Mouse (Mus musculus): ENCODE measurements around the gene Rfx7.

The Rfx7 gene

DNA sequence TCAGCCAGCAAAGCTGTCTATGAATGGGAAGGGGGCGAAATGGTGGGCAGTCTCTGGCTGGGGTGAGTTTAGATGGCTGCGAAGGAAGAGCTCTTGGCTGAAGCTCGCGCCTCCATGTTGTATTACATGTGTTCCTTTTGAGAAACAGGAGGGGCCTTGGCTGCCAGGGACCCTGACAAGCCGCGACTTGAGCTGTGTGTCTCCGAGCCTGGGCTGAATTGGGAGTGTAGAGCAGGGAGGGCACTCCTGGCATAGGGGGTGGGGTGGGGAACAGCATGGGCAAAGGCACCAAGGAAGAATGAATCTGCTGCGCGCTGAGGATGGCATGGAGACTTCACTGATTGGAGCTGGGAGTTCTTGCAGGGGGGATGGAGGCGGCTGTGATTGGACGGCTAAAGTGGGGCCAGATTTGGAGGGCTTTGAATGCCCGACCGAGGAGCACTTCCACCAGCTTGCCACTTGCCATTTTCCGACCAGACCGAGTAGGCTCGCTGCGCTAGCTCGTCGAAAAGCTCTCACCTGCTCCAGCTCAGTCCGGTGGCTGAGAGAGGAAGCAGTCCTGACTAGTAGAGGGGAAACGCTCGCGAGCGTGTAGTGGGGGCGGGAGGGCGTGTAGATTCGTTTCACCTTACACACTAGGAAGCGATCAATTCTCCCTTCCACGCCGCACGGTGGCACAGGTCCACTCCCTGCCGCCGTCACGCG is 597 bp upstream of the Rfx7 start:
- POLR2A ChIA-PET: interaction anchor here (0.6 to 3.4 kb wide), 120 partner anchors 8 to 652 kb away, joined by 3 to 67 read pairs (median 4); partner anchors contain the start of genes Nedd4 (in 4 of the 4), Tex9 (in 3 of the 4), Mns1 (in 2 of the 4) and Tcf12 (in 2 of the 4)
- CTCF ChIA-PET: interaction anchor here in 3 of 4 experiments (0.6 to 1.6 kb wide), 35 partner anchors 8 to 404 kb away, joined by 3 to 13 read pairs (median 4); partner anchors contain the start of gene Nedd4 (in 1 of the 3)

GRCm38 (mm10) chr9:72532381-72533088 is 495 bp downstream of the Rfx7 start:
- POLR2A ChIA-PET: interaction anchor here in 3 of 4 experiments (0.6 to 3.4 kb wide), 29 partner anchors 8 to 1859 kb away, joined by 3 to 67 read pairs (median 9); partner anchors contain the start of genes Nedd4 (in 2 of the 3), Tex9 (in 2 of the 3) and Mns1 (in 1 of the 3)
- CTCF ChIA-PET: interaction anchor here in 2 of 4 experiments (0.6 to 0.8 kb wide), 2 partner anchors 129 to 1496 kb away, joined by 3 to 5 read pairs; partner anchors contain the start of gene Nedd4 (in 1 of the 2)

DNA sequence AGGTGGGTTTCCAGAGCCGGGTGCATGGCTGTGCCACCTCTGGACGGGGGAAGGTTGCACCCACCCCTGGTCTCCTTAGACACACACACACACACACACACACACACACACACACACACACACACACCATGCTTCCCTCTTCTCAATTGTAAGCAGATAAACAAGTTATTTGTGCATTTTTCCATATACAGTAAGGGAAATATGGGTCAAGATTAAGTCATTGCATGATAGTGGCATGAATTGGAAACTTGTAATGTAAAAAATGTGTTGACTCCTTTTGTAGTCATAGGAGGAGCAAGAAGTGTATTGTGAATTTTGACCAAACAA is 1.0 kb downstream of the Rfx7 start:
- ChIA-PET CTCF (no interaction called here), POLR2A (interaction anchor here in 3 of 4 experiments (0.6 to 3.4 kb wide), 13 partner anchors 8 to 1858 kb away, joined by 3 to 67 read pairs (median 7); partner anchors contain the start of gene Tex9 (in 1 of the 3))

- ChIA-PET POLR2A (interaction anchor here in 1 of 4 experiments (0.8 to 1.5 kb wide), 2 partner anchors 9 to 15 kb away, joined by 4 to 5 read pairs; no protein-coding TSS in a partner anchor), CTCF (interaction anchor here in 1 of 4 experiments (0.7 kb wide), 1 partner anchor 95 kb away, joined by 4 read pairs; no protein-coding TSS in a partner anchor)
Observed at GRCm38 (mm10) chr9:72534985-72535384, 2.9 kb downstream of the Rfx7 start.

DNA sequence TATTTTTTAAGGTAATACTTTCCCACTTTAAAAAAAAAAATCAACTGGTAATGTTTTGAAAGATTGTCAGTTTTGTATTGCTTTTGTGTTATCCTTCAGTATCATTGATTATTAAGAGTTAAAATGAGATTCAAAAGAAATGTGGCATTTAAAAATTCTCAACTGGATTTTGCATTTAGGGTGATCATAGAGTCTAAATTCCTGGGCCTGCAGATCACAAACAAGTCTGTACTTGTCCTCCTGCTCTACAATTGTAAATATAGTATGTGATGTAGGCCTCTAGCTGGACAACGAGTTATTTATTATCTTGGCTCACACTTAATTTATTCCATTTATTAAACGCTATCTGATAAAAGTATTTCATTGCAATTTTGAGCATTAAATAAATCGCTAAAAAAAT is 3.4 kb downstream of the Rfx7 start:
- ChIA-PET POLR2A (interaction anchor here in 2 of 4 experiments (0.7 to 1.5 kb wide), 3 partner anchors 8 to 45 kb away, joined by 4 to 5 read pairs (median 4); no protein-coding TSS in a partner anchor), CTCF (no interaction called here)

- POLR2A ChIA-PET: interaction anchor here (0.6 to 1.6 kb wide), 9 partner anchors 9 to 230 kb away, joined by 3 to 5 read pairs (median 4); no protein-coding TSS in a partner anchor
Observed at GRCm38 (mm10) chr9:72537086-72537485, 5.0 kb downstream of the Rfx7 start.

DNA sequence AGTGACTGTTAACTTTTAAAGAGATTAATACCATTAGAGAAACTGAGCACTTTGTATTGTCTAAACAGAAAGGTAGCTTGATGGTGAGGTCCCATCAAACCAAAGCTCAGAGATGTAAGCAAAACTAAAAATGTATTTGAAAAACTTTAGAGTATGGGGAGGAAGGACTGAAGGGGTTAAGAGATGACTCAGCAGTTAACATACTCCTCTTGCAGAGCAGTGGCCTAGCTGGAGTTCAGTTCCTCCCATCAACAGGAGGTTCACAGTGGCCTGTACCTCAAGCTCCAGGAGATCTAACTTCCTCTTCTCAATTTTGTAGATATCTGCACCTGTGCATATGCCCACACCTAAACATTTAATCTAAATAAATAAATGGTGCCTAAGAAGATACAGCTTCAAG is 11.6 kb downstream of the Rfx7 start:
- ChIA-PET CTCF (interaction anchor here in 2 of 4 experiments (0.6 to 1.9 kb wide), 2 partner anchors 12 to 24 kb away, joined by 6 to 7 read pairs; no protein-coding TSS in a partner anchor), POLR2A (interaction anchor here in 3 of 4 experiments (0.6 to 4.6 kb wide), 17 partner anchors 9 to 118 kb away, joined by 3 to 53 read pairs (median 4); partner anchors contain the start of genes Rfx7 (in 3 of the 3) and Nedd4 (in 1 of the 3))

More at GRCm38 (mm10) chr9:72537086-72537485, 5.0 kb downstream of the Rfx7 start:
- CTCF ChIA-PET: interaction anchor here in 2 of 4 experiments (0.6 to 0.7 kb wide), 3 partner anchors 36 to 228 kb away, joined by 3 to 5 read pairs (median 4); no protein-coding TSS in a partner anchor

- ChIA-PET CTCF (no interaction called here), POLR2A (interaction anchor here in 2 of 4 experiments (0.9 to 2.6 kb wide), 7 partner anchors 10 to 81 kb away, joined by 3 to 16 read pairs (median 3); partner anchors contain the start of gene Rfx7 (in 1 of the 2))
Observed at GRCm38 (mm10) chr9:72558780-72559179, 26.7 kb downstream of the Rfx7 start.

- POLR2A ChIA-PET: no interaction called here
- CTCF ChIA-PET: interaction anchor here in 1 of 4 experiments (0.5 kb wide), 1 partner anchor 383 kb away, joined by 3 read pairs; no protein-coding TSS in a partner anchor
Observed at GRCm38 (mm10) chr9:72560316-72560715, 28.3 kb downstream of the Rfx7 start.

- ChIA-PET CTCF (no interaction called here), POLR2A (interaction anchor here in 1 of 4 experiments (0.6 to 1.4 kb wide), 4 partner anchors 9 to 32 kb away, joined by 3 to 5 read pairs (median 4); no protein-coding TSS in a partner anchor)
Observed at GRCm38 (mm10) chr9:72563277-72563676, 31.2 kb downstream of the Rfx7 start.

GRCm38 (mm10) chr9:72567116-72567515 is 35.1 kb downstream of the Rfx7 start:
- ChIA-PET CTCF (interaction anchor here in 1 of 4 experiments (0.6 kb wide), 1 partner anchor 23 kb away, joined by 6 read pairs; no protein-coding TSS in a partner anchor), POLR2A (interaction anchor here in 1 of 4 experiments (0.6 to 1.0 kb wide), 2 partner anchors 36 to 221 kb away, joined by 3 to 4 read pairs; partner anchors contain the start of gene Rfx7)

- POLR2A ChIA-PET: interaction anchor here in 1 of 4 experiments (0.6 to 1.1 kb wide), 2 partner anchors 44 to 49 kb away, joined by 3 to 4 read pairs; no protein-coding TSS in a partner anchor
- CTCF ChIA-PET: interaction anchor here in 1 of 4 experiments (0.6 kb wide), 1 partner anchor 56 kb away, joined by 4 read pairs; no protein-coding TSS in a partner anchor
Observed at GRCm38 (mm10) chr9:72580216-72580615, 48.2 kb downstream of the Rfx7 start.

GRCm38 (mm10) chr9:72590861-72591260 is 58.8 kb downstream of the Rfx7 start:
- POLR2A ChIA-PET: interaction anchor here in 2 of 4 experiments (1.1 kb wide), 2 partner anchors 8 to 60 kb away, joined by 3 to 4 read pairs; no protein-coding TSS in a partner anchor

DNA sequence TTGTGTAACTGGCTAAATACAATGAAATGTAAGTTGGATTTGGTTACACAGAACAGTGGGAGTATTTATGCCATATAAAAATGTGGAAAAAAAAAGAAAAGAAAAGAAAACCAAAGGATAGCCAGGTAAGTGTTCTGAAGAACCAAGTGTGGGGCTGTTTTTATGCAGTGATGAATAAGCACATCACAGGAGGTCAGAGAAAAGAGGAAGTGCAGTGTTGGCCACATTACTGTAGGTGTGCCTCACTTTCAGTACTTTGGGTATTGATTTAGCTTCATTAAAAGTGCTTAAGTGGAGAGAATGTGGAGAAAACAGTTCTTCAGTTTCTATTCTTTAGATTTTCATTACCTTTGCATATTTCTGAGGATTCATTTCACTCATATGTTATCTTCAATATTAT is 60.0 kb downstream of the Rfx7 start:
- POLR2A ChIA-PET: no interaction called here
- CTCF ChIA-PET: no interaction called here

More at GRCm38 (mm10) chr9:72590861-72591260, 58.8 kb downstream of the Rfx7 start:
- CTCF ChIA-PET: no interaction called here

- ChIA-PET POLR2A (interaction anchor here in 1 of 4 experiments (0.6 to 1.5 kb wide), 4 partner anchors 19 to 70 kb away, joined by 4 to 8 read pairs (median 4); partner anchors contain the start of gene Rfx7), CTCF (interaction anchor here (0.6 to 1.6 kb wide), 12 partner anchors 8 to 162 kb away, joined by 3 to 5 read pairs (median 3); partner anchors contain the start of gene Rfx7 (in 1 of the 4))
Observed at GRCm38 (mm10) chr9:72594656-72595055, 62.6 kb downstream of the Rfx7 start.

GRCm38 (mm10) chr9:72600142-72600541 is 68.1 kb downstream of the Rfx7 start:
- POLR2A ChIA-PET: interaction anchor here in 1 of 4 experiments (1.1 kb wide), 1 partner anchor 23 kb away, joined by 3 read pairs; no protein-coding TSS in a partner anchor
- CTCF ChIA-PET: interaction anchor here in 1 of 4 experiments (0.7 kb wide), 1 partner anchor 97 kb away, joined by 3 read pairs; no protein-coding TSS in a partner anchor

DNA sequence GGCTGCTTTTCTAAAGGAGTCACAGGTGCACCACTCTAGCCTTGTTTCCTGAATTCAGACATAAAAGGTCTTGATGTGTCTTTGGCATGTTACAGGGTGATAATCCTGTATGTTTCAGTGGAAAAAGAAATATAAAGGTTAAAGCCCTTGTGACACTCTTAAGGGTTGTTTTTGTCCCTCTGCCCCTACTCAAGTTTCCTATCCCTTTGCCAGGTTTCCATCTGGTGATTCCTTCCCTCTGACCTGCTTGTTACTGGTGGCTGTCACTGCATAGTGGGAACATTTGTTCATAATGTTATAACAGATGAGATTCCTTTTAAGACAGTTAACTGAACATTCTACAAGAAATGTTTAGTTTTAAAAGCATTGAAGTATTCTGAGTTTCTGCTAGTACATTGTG is 77.7 kb downstream of the Rfx7 start:
- CTCF ChIA-PET: no interaction called here
- POLR2A ChIA-PET: interaction anchor here in 3 of 4 experiments (0.6 to 1.8 kb wide), 5 partner anchors 8 to 220 kb away, joined by 3 to 6 read pairs (median 4); no protein-coding TSS in a partner anchor

DNA sequence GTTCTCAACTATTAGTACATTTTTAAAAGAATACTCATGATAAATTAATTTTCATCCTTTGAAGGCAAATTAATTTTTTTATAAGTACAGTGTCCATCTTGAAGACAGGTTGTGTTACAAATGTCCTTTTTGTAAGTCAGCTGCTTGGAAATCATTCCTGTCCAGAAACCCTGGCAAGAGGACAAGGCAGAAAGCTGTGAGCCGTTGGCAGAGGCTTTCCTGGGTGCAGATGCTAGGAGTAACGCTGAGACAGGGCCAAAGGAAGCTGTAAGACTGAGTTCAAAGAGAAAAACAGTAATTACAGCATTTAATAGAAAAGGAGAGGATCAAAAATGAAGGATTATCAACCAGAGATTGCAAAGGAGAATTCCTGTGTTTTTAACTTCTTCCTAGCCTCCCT is 81.8 kb downstream of the Rfx7 start:
- CTCF ChIA-PET: interaction anchor here in 1 of 4 experiments (1.0 to 1.4 kb wide), 2 partner anchors 21 to 49 kb away, joined by 3 read pairs; no protein-coding TSS in a partner anchor
- POLR2A ChIA-PET: interaction anchor here in 1 of 4 experiments (0.6 to 1.7 kb wide), 4 partner anchors 19 to 92 kb away, joined by 3 to 10 read pairs (median 5); no protein-coding TSS in a partner anchor
